Mouse (Mus musculus): ENCODE results near the gene Lztr1. TPM values are rescaled to one million over a fixed set of nuclear protein-coding genes. Genes with fewer than 3 reads are reported as not detected.
A peak's percentile ranks its signal among the peaks of the same experiment; 100 is the strongest.

The Lztr1 gene
- polyA plus RNA-seq, 1 experiment from 2014 or later, result 113 TPM

DNA sequence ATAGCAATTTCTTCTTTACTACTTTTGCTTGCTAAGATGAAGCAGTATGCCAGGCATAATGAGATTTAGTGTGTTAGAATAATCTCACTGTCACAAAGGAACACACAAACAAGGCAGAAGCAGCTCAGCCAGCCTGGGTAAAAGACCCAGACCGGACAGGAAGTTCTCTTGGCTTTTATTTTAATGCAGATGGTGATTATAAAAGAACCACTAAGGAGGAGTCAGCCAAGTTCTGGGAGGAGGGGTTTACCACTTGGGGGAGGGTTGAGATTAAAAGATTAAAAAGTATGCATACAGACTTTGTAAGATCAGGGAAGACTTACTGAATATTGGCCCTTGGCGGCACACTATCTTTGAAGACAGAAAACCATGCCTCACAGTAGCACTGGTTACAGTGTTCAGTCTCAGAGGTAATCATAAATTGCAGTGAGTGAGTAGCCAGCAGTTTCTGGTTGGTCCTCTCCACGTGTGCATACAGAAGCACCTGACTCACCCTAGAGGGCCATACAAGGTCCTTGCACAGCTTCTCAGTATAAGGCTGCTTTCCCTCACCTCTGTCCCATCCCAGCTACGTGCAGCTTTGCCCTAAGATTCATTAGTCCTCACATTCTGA is 30.1 kb upstream of the Lztr1 start:
- H3K9ac ChIP-seq (replicated peaks; ENCODE audit: low read depth, low read length), result no peak overlapping the region
- no peaks in the 10 kb centered on the region for H3K9me3 ChIP-seq (ENCODE audit: control insufficient read depth, low read length)
- ATAC-seq (ENCODE audit: low read depth), result no peak
- no peaks in the 10 kb centered on the region for H3K27me3 ChIP-seq (ENCODE audit: control insufficient read depth, insufficient read depth, low read length)
- H3K4me1 ChIP-seq (ENCODE audit: control insufficient read depth, insufficient read depth, low read length), result no peaks in the 10 kb centered on the region
- no peaks in the 10 kb centered on the region; the same call in 1 of the 2 replicates for H3K36me3 ChIP-seq (ENCODE audit: control insufficient read depth, insufficient read depth, low read length)
- H3K4me2 ChIP-seq (ENCODE audit: low read depth, low read length), result no peak overlapping the region
- no peak overlapping the region for H3K27ac ChIP-seq (ENCODE audit: low read depth, low read length)
- WGBS, result 81% methylated on average over 4 of the region's 4 CpGs
- H3K4me3 ChIP-seq (ENCODE audit: low read depth, low read length), result no peak overlapping the region

DNA sequence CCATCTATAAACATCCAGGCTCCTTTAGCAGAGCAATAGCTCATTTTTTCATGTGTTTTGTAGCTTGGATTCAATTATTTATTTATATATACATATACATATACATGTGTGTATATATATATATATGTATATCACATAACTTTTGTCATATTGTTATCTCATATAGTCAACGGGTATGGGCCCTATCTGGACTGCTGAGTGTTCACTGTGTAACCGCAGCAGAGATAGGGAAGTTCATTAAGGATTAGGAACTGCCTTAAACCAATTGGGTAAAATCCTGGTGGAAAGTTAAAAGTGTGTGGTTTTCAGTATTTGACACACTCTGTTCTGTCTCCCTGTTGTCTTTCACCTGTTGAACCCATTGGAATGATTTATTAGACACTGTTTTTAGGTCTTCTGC is 27.0 kb upstream of the Lztr1 start:
- H3K4me3 ChIP-seq (ENCODE audit: low read depth, low read length), result no peak overlapping the region
- peaks cover 21% of the 10 kb centered on the region for H3K36me3 ChIP-seq (ENCODE audit: control insufficient read depth, insufficient read depth, low read length)
- no peak overlapping the region for H3K9ac ChIP-seq (replicated peaks; ENCODE audit: low read depth, low read length)
- H3K27ac ChIP-seq (ENCODE audit: low read depth, low read length), result no peak overlapping the region
- ATAC-seq (ENCODE audit: low read depth), result no peak
- no peak overlapping the region for H3K4me2 ChIP-seq (ENCODE audit: low read depth, low read length)
- no peaks in the 10 kb centered on the region for H3K27me3 ChIP-seq (ENCODE audit: control insufficient read depth, insufficient read depth, low read length)
- 94% methylated on average over 2 of the region's 2 CpGs for WGBS
- H3K9me3 ChIP-seq (ENCODE audit: control insufficient read depth, low read length), result no peaks in the 10 kb centered on the region
- no peaks in the 10 kb centered on the region for H3K4me1 ChIP-seq (ENCODE audit: control insufficient read depth, insufficient read depth, low read length)

DNA sequence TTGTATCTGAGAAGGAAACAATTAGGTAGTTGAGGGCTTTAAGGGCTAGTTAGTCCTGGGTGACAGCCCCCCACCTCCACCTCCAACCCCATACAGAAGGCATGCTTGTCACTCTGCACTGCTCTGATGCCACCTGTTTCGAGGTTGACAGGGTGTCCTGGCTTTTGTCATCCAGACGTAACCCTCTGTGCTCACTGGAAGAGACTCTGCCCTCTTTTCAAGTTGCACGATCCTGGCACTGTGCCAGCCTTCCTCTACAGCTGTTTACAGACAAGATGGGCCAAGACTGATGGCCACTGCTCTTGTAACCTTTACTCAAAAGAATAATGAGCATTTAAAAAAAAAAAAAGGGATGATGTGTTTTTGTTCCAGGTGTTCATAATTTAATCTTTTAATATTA is 22.0 kb upstream of the Lztr1 start:
- no peak for ATAC-seq (ENCODE audit: low read depth)
- Histone ChIP-seq H3K27ac (ENCODE audit: low read depth, low read length) (no peak overlapping the region), H3K9ac (replicated peaks; ENCODE audit: low read depth, low read length) (no peak overlapping the region), H3K36me3 (ENCODE audit: control insufficient read depth, insufficient read depth, low read length) (peaks cover 21% of the 10 kb centered on the region), H3K9me3 (ENCODE audit: control insufficient read depth, low read length) (no peaks in the 10 kb centered on the region), H3K27me3 (ENCODE audit: control insufficient read depth, insufficient read depth, low read length) (no peaks in the 10 kb centered on the region), H3K4me1 (ENCODE audit: control insufficient read depth, insufficient read depth, low read length) (peaks cover 7% of the 10 kb centered on the region), H3K4me2 (ENCODE audit: low read depth, low read length) (no peak overlapping the region), H3K4me3 (ENCODE audit: low read depth, low read length) (no peak overlapping the region)
- 51% methylated on average over 3 of the region's 3 CpGs for WGBS

DNA sequence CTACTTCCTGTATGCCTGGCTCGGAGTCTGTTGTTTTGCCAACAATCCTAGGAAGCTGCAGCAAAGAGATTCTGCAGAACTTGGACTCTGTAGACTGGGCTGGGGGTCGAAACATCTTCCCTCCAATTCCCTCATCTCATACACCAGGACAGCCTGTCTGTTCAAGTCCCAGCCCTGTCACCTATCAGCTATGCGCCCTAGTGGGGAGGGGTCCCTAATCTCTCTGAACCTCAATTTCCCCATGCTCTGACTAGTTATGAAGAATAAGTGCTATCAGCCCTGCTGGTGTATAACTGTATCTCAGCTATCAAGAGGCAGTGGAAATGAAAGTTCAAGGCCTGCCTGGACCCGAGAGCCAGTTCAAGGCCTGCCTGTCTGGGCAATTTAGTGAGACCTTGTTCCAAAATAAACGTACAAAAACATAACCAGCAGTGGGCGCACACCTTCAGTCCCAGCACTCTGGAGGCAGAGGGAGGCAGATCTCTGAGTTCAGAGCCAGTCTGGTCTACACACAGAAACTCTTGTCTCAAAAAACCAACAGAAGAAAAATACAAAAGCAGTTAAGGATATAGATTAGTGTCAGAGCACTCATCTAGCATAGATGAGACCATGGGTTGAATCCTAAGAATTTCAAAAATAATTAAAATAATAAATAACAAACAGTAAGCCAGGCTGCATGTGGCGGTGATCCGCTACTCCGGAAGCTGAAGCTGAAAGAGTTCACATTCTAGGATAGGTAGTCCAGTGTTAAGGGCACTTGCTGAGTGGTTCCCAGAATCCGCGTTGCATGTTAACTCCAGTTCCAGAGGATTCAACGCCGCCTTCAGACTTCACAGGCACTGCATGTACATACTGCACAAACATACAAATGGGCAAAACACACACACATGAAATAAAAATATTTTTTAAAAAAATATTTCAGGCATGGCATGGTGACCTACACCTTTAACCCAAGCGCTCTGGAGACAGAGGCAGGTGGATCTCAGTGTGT is 19.7 kb upstream of the Lztr1 start:
- WGBS, result 47% methylated on average over 14 of the region's 14 CpGs

DNA sequence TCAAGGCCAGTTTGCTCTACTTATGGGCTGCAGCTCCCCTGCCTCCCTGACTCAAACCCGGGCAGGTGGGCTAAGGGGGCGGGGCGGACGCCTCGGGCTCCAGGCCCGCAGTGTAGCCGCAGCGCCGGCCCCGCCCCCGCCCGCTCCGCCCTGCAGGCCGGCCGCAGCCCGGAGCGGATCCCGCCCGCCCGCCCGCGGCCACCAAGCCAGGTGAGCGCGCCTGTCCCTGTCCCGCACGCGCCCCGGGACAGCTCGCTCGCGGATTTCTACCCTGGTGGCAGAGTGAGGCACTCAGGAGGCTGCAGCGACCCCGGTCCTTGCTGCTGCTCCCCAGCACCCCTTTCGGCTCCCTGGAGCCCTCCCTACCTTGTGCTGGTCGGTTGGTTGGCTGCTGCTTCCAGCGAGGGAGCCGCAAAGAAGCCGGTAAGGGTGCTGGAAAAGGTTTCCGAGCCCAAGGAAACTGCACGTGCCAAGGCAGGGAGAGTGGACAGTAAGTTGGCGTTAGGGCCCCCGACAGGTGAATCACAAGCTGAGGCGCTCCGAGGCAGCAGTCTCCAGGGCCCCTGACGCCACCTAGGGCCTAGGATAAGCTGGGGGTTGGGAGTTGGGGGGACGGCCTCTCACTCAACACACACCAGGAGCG is 18.9 kb upstream of the Lztr1 start, which contains the start of gene Aifm3:
Aifm3 (plus strand) TSS at position 143 of the 643 bp plus-strand sequence.
- ATAC-seq (ENCODE audit: low read depth), result peak; percentile 68
- Histone ChIP-seq H3K27me3 (ENCODE audit: control insufficient read depth, insufficient read depth, low read length) (no peaks in the 10 kb centered on the region), H3K4me3 (ENCODE audit: low read depth, low read length) (peak within 1 kb of the TSS; percentile 37), H3K4me1 (ENCODE audit: control insufficient read depth, insufficient read depth, low read length) (peaks cover 7% of the 10 kb centered on the region), H3K9ac (replicated peaks; ENCODE audit: low read depth, low read length) (peak within 1 kb of the TSS; percentile 39), H3K36me3 (ENCODE audit: control insufficient read depth, insufficient read depth, low read length) (peaks cover 10% of the 10 kb centered on the region), H3K9me3 (ENCODE audit: control insufficient read depth, low read length) (no peaks in the 10 kb centered on the region), H3K27ac (ENCODE audit: low read depth, low read length) (no peak within 1 kb of the TSS), H3K4me2 (ENCODE audit: low read depth, low read length) (peak within 1 kb of the TSS; percentile 85)
- under 1% methylated on average over 47 of the region's 47 CpGs for WGBS

More for the DNA sequence above, 19.7 kb upstream of the Lztr1 start:
- H3K4me3 ChIP-seq (ENCODE audit: low read depth, low read length), result peak overlapping the region; percentile 37
- peaks cover 7% of the 10 kb centered on the region for H3K4me1 ChIP-seq (ENCODE audit: control insufficient read depth, insufficient read depth, low read length)
- no peaks in the 10 kb centered on the region for H3K27me3 ChIP-seq (ENCODE audit: control insufficient read depth, insufficient read depth, low read length)
- peak overlapping the region; percentile 85 for H3K4me2 ChIP-seq (ENCODE audit: low read depth, low read length)
- H3K9ac ChIP-seq (replicated peaks; ENCODE audit: low read depth, low read length), result peak overlapping the region; percentile 39; the same call in 1 of the 2 replicates
- H3K36me3 ChIP-seq (ENCODE audit: control insufficient read depth, insufficient read depth, low read length), result peaks cover 18% of the 10 kb centered on the region
- no peak overlapping the region for H3K27ac ChIP-seq (ENCODE audit: low read depth, low read length)
- no peaks in the 10 kb centered on the region for H3K9me3 ChIP-seq (ENCODE audit: control insufficient read depth, low read length)
- 0 out of 2 replicates have a peak, but pooled peaks have one; percentile 26 for ATAC-seq (ENCODE audit: low read depth)

DNA sequence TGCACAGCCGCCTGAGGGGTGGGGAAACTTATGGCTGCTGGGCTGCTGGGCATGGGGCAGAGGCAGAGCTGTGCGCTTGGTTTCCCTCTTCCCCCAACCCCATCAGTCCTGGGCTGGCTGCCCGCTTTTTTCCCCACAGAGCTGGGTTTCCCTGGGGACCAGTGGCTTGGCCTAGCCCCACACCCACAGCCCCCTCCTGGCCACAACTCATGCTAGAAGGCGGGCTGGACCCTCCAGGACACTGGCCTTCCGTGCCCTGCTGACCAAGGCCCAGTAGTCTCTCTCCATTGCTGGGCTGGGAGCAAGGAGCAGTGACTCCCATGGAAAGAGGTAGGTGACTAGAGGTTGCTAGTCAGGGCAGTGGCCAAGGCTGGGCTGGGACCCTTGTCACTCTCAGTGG is 17.3 kb upstream of the Lztr1 start:
- H3K4me3 ChIP-seq (ENCODE audit: low read depth, low read length), result no peak overlapping the region
- WGBS, result 84% methylated on average over 5 of the region's 5 CpGs
- no peaks in the 10 kb centered on the region for H3K9me3 ChIP-seq (ENCODE audit: control insufficient read depth, low read length)
- peaks cover 7% of the 10 kb centered on the region for H3K4me1 ChIP-seq (ENCODE audit: control insufficient read depth, insufficient read depth, low read length)
- no peaks in the 10 kb centered on the region for H3K27me3 ChIP-seq (ENCODE audit: control insufficient read depth, insufficient read depth, low read length)
- no peak for ATAC-seq (ENCODE audit: low read depth)
- no peak overlapping the region for H3K27ac ChIP-seq (ENCODE audit: low read depth, low read length)
- H3K4me2 ChIP-seq (ENCODE audit: low read depth, low read length), result no peak overlapping the region
- no peak overlapping the region for H3K9ac ChIP-seq (replicated peaks; ENCODE audit: low read depth, low read length)
- H3K36me3 ChIP-seq (ENCODE audit: control insufficient read depth, insufficient read depth, low read length), result no peaks in the 10 kb centered on the region

DNA sequence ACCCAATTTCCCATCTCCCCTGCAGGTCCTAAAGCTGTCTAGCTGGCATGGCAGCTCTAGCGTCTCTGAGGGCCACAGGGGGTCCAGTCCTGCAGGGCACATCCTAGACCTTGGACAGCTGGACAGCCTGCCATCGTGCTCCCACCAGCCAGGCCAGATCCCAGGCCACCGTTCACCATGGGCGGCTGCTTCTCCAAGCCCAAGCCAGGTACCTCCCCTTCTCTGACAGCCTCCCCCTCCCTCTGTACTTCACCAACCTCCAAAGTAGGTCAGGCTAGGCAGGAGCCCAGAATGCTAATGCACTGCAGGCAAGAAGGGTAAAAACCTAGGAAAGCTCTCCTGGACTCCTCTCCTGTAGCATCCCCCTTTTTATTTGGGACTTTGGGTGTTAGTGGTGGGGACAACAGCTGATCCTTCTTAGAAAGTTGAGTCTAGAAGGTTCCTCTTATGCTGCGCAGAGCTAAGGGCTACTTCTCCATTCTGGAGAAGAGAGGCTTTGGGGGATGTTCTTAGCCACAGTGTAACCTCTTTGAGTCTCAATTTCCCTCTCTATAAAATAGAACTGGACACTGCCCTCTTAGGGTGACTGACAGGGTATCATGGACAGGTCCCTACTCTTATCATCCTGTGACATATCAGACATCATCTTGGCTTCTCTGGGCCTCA is 16.5 kb upstream of the Lztr1 start:
- 73% methylated on average over 5 of the region's 5 CpGs for WGBS
- Histone ChIP-seq H3K27ac (ENCODE audit: low read depth, low read length) (no peak overlapping the region), H3K27me3 (ENCODE audit: control insufficient read depth, insufficient read depth, low read length) (no peaks in the 10 kb centered on the region), H3K4me2 (ENCODE audit: low read depth, low read length) (no peak overlapping the region), H3K4me1 (ENCODE audit: control insufficient read depth, insufficient read depth, low read length) (peaks cover 7% of the 10 kb centered on the region), H3K9me3 (ENCODE audit: control insufficient read depth, low read length) (no peaks in the 10 kb centered on the region), H3K36me3 (ENCODE audit: control insufficient read depth, insufficient read depth, low read length) (no peaks in the 10 kb centered on the region), H3K4me3 (ENCODE audit: low read depth, low read length) (no peak overlapping the region), H3K9ac (replicated peaks; ENCODE audit: low read depth, low read length) (no peak overlapping the region)
- no peak for ATAC-seq (ENCODE audit: low read depth)

DNA sequence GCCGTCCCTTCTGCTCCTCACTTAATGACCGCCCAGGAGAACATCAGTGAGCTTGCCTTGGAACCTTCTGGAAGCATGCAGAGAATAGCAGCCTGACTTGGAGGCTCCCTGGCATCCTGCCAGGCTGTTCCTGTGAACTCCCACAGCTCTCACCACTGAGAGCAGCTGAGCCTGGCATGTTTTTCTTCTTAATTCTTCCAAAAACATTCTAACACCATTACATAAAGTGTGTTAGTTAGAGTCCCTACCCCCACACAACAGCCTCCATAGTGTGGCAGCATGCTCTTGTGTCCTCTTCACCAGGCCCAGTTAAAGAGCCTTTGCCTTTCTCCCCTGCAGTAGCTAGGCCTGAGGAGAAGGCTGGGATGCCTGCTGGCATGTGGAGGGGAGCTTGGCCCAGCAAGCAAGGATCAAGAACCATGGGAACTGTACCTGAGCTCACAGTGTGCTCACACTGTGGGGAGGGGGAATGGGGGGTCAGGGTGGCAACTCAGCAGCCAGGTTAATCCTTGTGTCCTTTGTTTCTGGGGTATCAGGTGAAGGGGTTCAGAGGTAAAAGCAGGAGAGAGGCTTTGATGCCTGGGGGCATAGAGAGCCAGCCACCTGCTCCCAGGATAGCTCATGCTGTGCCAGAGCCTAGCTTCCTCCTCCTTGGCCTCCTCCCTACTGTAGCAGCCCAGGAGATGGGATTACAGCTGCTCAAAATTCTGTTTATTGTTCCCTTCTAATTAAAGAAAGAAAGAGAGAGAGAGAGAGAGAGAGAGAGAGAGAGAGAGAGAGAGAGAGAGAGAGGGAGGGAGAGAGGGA is 11.8 kb upstream of the Lztr1 start:
- Histone ChIP-seq H3K4me2 (ENCODE audit: low read depth, low read length) (no peak overlapping the region), H3K9me3 (ENCODE audit: control insufficient read depth, low read length) (no peaks in the 10 kb centered on the region), H3K36me3 (ENCODE audit: control insufficient read depth, insufficient read depth, low read length) (no peaks in the 10 kb centered on the region), H3K4me1 (ENCODE audit: control insufficient read depth, insufficient read depth, low read length) (no peaks in the 10 kb centered on the region), H3K27me3 (ENCODE audit: control insufficient read depth, insufficient read depth, low read length) (no peaks in the 10 kb centered on the region), H3K4me3 (ENCODE audit: low read depth, low read length) (no peak overlapping the region), H3K9ac (replicated peaks; ENCODE audit: low read depth, low read length) (no peak overlapping the region), H3K27ac (ENCODE audit: low read depth, low read length) (no peak overlapping the region; the same call in 1 of the 2 replicates)
- peak; percentile 16; the same call in 1 of the 2 replicates for ATAC-seq (ENCODE audit: low read depth)
- 35% methylated on average over 2 of the region's 2 CpGs for WGBS

All from neural tube, embryonic 14.5 days (tissue).